Mouse (Mus musculus): ENCODE measurements around the gene Jade1.

Jade1 gene

GRCm38 (mm10) chr3:41599226-41599625, 43.7 kb downstream of the Jade1 start:
- no peak for DNase-seq (ENCODE audit: low spot score in 2 of 2)

- DNase-seq (ENCODE audit: low spot score in 2 of 2), result peak in 1 of 2 experiments; percentile 45
Observed at GRCm38 (mm10) chr3:41599806-41600589, 44.5 kb downstream of the Jade1 start.

- no peak for DNase-seq (ENCODE audit: low spot score in 2 of 2)
Observed at GRCm38 (mm10) chr3:41601226-41602020, 45.9 kb downstream of the Jade1 start.

GRCm38 (mm10) chr3:41602933-41603332, 47.4 kb downstream of the Jade1 start:
- no peak for DNase-seq (ENCODE audit: low spot score in 2 of 2)

GRCm38 (mm10) chr3:41603470-41604019, 48.0 kb downstream of the Jade1 start:
- DNase-seq (ENCODE audit: low spot score in 2 of 2), result no peak

GRCm38 (mm10) chr3:41604629-41605321, 49.2 kb downstream of the Jade1 start:
- DNase-seq (ENCODE audit: low spot score in 2 of 2), result no peak

- no peak for DNase-seq (ENCODE audit: low spot score in 2 of 2)
Observed at GRCm38 (mm10) chr3:41605601-41606329, 50.2 kb downstream of the Jade1 start.

GRCm38 (mm10) chr3:41606330-41606664, 50.8 kb downstream of the Jade1 start:
- DNase-seq (ENCODE audit: low spot score in 2 of 2), result no peak

- no peak for DNase-seq (ENCODE audit: low spot score in 2 of 2)
Observed at GRCm38 (mm10) chr3:41607050-41607449, 51.5 kb downstream of the Jade1 start.

- no peak for DNase-seq (ENCODE audit: low spot score in 2 of 2)
Observed at GRCm38 (mm10) chr3:41607467-41607866, 51.9 kb downstream of the Jade1 start.

- DNase-seq (ENCODE audit: low spot score in 2 of 2), result no peak
Observed at GRCm38 (mm10) chr3:41609071-41609470, 53.5 kb downstream of the Jade1 start.

GRCm38 (mm10) chr3:41612211-41612610, 56.7 kb downstream of the Jade1 start:
- DNase-seq (ENCODE audit: low spot score in 2 of 2), result no peak

GRCm38 (mm10) chr3:41613706-41614105, 58.2 kb downstream of the Jade1 start:
- no peak for DNase-seq (ENCODE audit: low spot score in 2 of 2)

- no peak for DNase-seq (ENCODE audit: low spot score in 2 of 2)
Observed at GRCm38 (mm10) chr3:41614230-41614985, 58.9 kb downstream of the Jade1 start.

- no peak for DNase-seq (ENCODE audit: low spot score in 2 of 2)
Observed at GRCm38 (mm10) chr3:41618036-41618435, 62.5 kb downstream of the Jade1 start.

- no peak for DNase-seq (ENCODE audit: low spot score in 2 of 2)
Observed at GRCm38 (mm10) chr3:41618488-41618887, 63.0 kb downstream of the Jade1 start.

- DNase-seq (ENCODE audit: low spot score in 2 of 2), result no peak
Observed at GRCm38 (mm10) chr3:41620971-41621370, 65.4 kb downstream of the Jade1 start.

GRCm38 (mm10) chr3:41655642-41656041, 100.1 kb downstream of the Jade1 start:
- no peak for DNase-seq (ENCODE audit: low spot score in 2 of 2)

Measured in spleen, postnatal 14 days (tissue).